Mouse (Mus musculus) stomach, adult 2 months (tissue): ENCODE results near the gene Cdr1. TPM values are rescaled to one million over a fixed set of nuclear protein-coding genes. Genes with fewer than 3 reads are reported as not detected.

Experiments used
- polyA plus RNA-seq: library from polyadenylated mRNA; depleted of rRNA; stranded (reverse); fragments of >200 nt; gene quantifications from 2 replicates; pipeline ENCODE4 v1.2.3, GENCODE M21; 2012; rRNA removed

The Cdr1 gene
- polyA plus RNA-seq = not detected in 2 replicates

DNA sequence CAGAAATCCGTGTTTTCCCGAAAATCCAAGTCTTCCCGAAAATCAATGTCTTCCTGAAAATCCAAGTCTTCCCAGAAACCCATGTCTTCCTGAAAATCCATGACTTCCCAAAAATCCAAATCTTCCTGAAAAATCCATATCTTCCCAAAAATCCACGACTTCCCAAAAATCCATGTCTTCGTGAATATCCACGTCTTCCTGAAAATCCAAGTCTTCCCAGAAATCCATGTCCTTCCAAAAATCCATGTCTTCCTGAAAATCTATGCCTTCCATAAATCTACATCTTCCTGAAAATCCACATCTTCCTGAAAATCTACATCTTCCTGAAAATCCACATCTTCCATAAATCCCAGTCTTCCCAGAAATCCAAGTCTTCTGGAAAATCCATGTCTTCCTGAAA is at the start of gene Cdr1:
TSS of gene Cdr1 (minus strand) at position 101 of the 400 bp plus-strand sequence.

